Mouse (Mus musculus) heart, embryonic 12.5 days (tissue): ENCODE measurements around the gene Mturn. TPM values are rescaled to one million over a fixed set of nuclear protein-coding genes. Genes with fewer than 3 reads are reported as not detected.

Experiments used
- ATAC-seq: fragments of 200-750 bp; cut with Nextera tagmentation; 2 replicates; pipeline ENCODE4 v1.8.0; 2017; ENCODE audit warnings: moderate TSS enrichment, moderate library complexity; ENCODE audit not compliant: insufficient number of reproducible peaks, low FRiP score
- H3K27ac ChIP-seq: fragments of 300-500 bp; sonication (generic); 2 replicates; pipeline ENCODE4 v1.5.1; 2016; ENCODE audit warnings: mild to moderate bottlenecking, moderate library complexity; ENCODE audit not compliant: poor library complexity, severe bottlenecking
- H3K27me3 ChIP-seq: fragments of 300-500 bp; sonication (generic); replicated peaks from 2 replicates; pipeline ENCODE4 v1.6.1; 2016; ENCODE audit warnings: mild to moderate bottlenecking, moderate library complexity
- H3K36me3 ChIP-seq: fragments of 300-500 bp; sonication (generic); 2 replicates; pipeline ENCODE4 v1.6.1; 2016; ENCODE audit warnings: mild to moderate bottlenecking, moderate library complexity
- H3K4me1 ChIP-seq: fragments of 300-500 bp; sonication (generic); replicated peaks from 2 replicates; pipeline ENCODE4 v1.6.1; 2016; ENCODE audit warnings: mild to moderate bottlenecking
- H3K4me2 ChIP-seq: fragments of 300-500 bp; sonication (generic); 2 replicates; pipeline ENCODE4 v1.6.1; 2016; ENCODE audit warnings: mild to moderate bottlenecking, moderate library complexity
- H3K4me3 ChIP-seq: fragments of 300-500 bp; sonication (generic); 2 replicates; pipeline ENCODE4 v1.5.1; 2016; ENCODE audit warnings: mild to moderate bottlenecking
- H3K9ac ChIP-seq: fragments of 300-500 bp; sonication (generic); 2 replicates; pipeline ENCODE4 v1.6.1; 2016; ENCODE audit warnings: mild to moderate bottlenecking, moderate library complexity
- H3K9me3 ChIP-seq: fragments of 300-500 bp; sonication (generic); replicated peaks from 2 replicates; pipeline ENCODE4 v1.6.1; 2016; ENCODE audit warnings: mild to moderate bottlenecking, moderate library complexity
- WGBS: fragments of 180-500 bp; shearing (Covaris S2); methylation state at CpG from one replicate; pipeline ENCODE4 v1.1.7; 2016; 5-methylcytosine and 5-hydroxymethylcytosine counted together
- polyA plus RNA-seq: library from polyadenylated mRNA; unstranded; fragments of >200 nt; fragmentation: Nextera tagmentation; extraction: Ambion mirVana; gene quantifications from 2 replicates; pipeline ENCODE4 v1.2.1, GENCODE M21; 2016

The Mturn gene
- polyA plus RNA-seq, 1 experiment from 2014 or later = 6.2 TPM

DNA sequence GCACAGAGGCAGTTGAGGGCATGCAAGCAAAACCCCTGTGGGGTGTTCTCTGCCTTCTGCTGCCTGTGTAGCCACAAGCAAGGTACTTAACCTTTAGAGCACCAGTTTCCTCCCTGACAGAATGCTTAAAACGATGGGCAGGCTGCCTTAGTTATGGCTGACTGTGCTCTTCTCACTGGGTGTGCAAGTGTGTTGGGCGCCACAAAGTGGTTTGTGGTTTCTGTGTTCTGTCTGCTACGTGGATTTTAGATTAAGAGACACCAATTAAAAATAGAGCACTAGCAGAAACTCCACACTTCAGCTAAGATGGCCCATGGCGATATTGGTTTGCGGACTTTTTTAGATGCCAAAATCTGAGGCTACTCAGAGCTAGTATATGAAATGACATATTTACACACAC, 3.7 kb downstream of the Mturn start:
- WGBS = 74% methylated on average over 5 of the region's 5 CpGs
- H3K36me3 ChIP-seq = no peaks in the 10 kb centered on the region
- H3K9me3 ChIP-seq = no peaks in the 10 kb centered on the region
- H3K9ac ChIP-seq = no peak overlapping the region
- H3K4me2 ChIP-seq = no peak overlapping the region
- H3K4me3 ChIP-seq = no peak overlapping the region
- no peak overlapping the region for H3K27ac ChIP-seq
- ATAC-seq = no peak
- peaks cover 45% of the 10 kb centered on the region for H3K27me3 ChIP-seq
- H3K4me1 ChIP-seq = peaks cover 22% of the 10 kb centered on the region

DNA sequence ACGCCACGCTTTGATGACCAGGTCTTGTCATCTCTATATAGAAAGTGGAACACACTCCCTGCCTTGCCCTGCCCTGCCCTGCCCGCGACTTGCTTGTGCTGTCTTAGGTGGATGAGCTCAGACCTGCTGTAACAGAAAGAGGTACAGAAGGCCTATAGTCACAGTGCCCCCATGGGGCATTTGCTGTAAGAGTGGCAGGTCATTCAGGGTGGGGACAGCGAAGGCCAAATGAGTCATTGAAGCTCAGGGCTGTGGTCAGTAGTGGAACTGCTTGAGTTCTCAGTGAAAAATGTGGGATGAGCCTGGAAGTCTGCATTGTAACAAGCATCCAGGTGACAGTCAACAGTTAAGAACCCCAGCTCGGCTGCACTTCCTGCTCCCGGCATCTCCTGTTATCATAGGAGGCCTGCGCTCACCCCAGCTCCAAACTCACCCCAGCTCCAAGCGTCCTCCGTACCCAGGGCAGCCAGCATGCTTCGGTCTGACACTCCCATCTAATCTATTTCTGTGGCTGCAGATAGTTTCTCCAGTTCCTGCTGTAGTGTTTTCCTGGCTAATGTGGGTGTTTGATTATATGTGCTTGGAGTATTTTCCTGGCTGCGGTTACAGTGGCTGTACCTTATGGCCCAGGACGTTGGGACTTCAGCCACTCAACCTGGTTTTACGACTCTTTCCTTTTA, 4.4 kb downstream of the Mturn start:
- Histone ChIP-seq H3K9me3 (no peaks in the 10 kb centered on the region), H3K9ac (no peak overlapping the region), H3K4me3 (no peak overlapping the region), H3K36me3 (no peaks in the 10 kb centered on the region), H3K27ac (no peak overlapping the region), H3K27me3 (peaks cover 40% of the 10 kb centered on the region), H3K4me1 (peaks cover 22% of the 10 kb centered on the region), H3K4me2 (0 out of 2 replicates have a peak overlapping the region, but pooled peaks have one; percentile 1)
- ATAC-seq = no peak
- 45% methylated on average over 14 of the region's 14 CpGs for WGBS

- Histone ChIP-seq H3K4me2 (no peak overlapping the region), H3K9me3 (no peaks in the 10 kb centered on the region), H3K36me3 (no peaks in the 10 kb centered on the region), H3K27me3 (peaks cover 40% of the 10 kb centered on the region), H3K27ac (no peak overlapping the region), H3K4me1 (peaks cover 26% of the 10 kb centered on the region), H3K9ac (no peak overlapping the region), H3K4me3 (no peak overlapping the region)
- ATAC-seq = no peak
- 85% methylated on average over 21 of the region's 21 CpGs for WGBS
Measured at GRCm38 (mm10) chr6:54686946-54687737, 5.7 kb downstream of the Mturn start.

DNA sequence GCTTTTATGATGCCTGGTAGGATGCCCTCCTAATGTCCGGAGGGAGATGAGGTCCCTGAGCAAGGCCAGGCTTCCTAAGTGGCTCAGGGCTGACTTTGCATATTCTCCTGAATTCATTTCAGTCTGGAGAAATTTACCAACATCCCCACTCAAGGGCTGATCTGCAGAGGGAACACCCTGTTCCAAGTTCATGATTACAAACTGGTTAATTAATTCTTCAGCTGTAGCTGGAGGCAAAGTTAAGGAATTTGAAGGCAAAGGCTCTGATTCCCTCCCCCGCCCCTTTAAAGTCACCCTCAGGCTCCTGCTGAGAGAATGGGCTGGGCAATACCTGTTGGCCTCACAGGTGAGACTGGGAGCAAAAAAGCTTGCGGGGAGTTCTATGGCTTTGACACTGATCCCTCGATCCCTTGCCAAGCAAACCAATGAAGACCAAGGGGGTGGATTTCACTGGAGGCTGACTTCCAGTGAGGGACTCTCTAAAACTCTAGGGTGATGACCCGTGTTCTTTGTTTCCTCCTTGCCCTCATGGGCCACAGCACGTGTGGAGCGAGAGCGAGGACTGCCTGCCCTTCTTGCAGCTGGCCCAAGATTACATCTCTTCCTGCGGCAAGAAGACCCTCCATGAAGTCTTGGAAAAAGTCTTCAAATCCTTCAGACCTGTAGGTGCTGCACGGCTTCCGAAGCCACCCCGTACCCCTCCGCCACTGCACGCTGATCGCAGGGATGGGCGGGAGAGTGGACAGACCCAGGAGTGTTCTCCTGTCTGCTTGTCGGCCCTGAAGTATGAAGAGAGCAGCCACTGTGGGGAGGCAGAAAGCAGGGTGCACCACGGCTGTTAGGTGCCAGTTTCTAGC, 7.3 kb downstream of the Mturn start:
- H3K4me1 ChIP-seq = peaks cover 22% of the 10 kb centered on the region
- whole genome bisulfite sequencing = 76% methylated on average over 18 of the region's 18 CpGs
- H3K9me3 ChIP-seq = no peaks in the 10 kb centered on the region
- H3K36me3 ChIP-seq = no peaks in the 10 kb centered on the region
- H3K4me3 ChIP-seq = no peak overlapping the region
- no peak overlapping the region for H3K9ac ChIP-seq
- ATAC-seq = no peak
- no peak overlapping the region for H3K27ac ChIP-seq
- no peak overlapping the region for H3K4me2 ChIP-seq
- peaks cover 29% of the 10 kb centered on the region for H3K27me3 ChIP-seq

GRCm38 (mm10) chr6:54689686-54690085, 8.3 kb downstream of the Mturn start:
- no peak overlapping the region for H3K27ac ChIP-seq
- no peaks in the 10 kb centered on the region for H3K9me3 ChIP-seq
- H3K36me3 ChIP-seq = no peaks in the 10 kb centered on the region
- peaks cover 20% of the 10 kb centered on the region for H3K27me3 ChIP-seq
- H3K4me2 ChIP-seq = no peak overlapping the region
- no peak overlapping the region for H3K4me3 ChIP-seq
- H3K4me1 ChIP-seq = peaks cover 21% of the 10 kb centered on the region
- WGBS = 84% methylated on average over 7 of the region's 7 CpGs
- H3K9ac ChIP-seq = no peak overlapping the region
- ATAC-seq = no peak

DNA sequence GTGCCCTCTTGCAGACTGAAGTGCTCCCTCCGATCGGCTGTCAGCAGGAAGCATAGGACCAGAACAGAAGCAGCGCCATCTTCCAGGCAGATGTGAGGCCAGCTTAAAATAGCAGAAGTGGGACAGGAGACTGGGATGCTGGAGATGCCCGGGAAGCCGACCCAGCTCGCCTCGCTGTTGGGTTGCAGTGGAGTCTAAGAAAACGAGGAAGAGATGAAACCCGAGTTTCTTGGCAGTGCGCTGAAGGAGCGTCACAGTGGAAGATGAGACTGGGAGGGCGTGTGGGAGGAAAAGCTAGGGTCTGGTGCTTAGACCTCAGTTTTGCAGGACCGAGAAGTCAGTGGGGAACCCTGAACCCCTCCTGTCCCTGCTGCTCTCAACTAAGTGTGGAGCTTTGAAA, 9.4 kb downstream of the Mturn start:
- no peak overlapping the region for H3K4me2 ChIP-seq
- no peak overlapping the region for H3K27ac ChIP-seq
- 62% methylated on average over 13 of the region's 13 CpGs for WGBS
- no peaks in the 10 kb centered on the region for H3K9me3 ChIP-seq
- no peak for ATAC-seq
- H3K4me3 ChIP-seq = no peak overlapping the region
- H3K27me3 ChIP-seq = peaks cover 20% of the 10 kb centered on the region
- peaks cover 14% of the 10 kb centered on the region; the same call in 1 of the 2 replicates for H3K4me1 ChIP-seq
- no peak overlapping the region for H3K9ac ChIP-seq
- no peaks in the 10 kb centered on the region for H3K36me3 ChIP-seq

- 52% methylated on average over 14 of the region's 14 CpGs for WGBS
- H3K27ac ChIP-seq = no peak overlapping the region
Measured at GRCm38 (mm10) chr6:54691368-54692116, 10.1 kb downstream of the Mturn start.

DNA sequence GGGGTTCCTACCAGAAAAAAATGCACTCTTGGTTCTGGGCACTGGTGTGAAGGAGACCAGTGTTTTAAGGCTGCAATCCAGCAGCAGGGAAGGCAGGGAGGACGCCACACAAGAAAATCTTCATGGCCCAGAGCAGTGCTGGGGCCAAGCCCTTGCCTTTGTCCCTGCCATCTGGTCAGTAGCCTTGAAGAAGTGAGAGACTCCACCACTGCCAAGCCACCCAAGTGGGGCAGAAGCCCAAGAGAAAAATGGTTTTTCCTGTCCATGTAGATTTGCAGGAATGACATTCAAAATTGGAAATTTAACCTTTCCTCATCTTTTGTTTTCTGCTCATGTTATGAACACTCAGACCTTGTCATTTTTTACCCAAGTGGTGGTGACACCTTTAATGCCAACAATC, 10.8 kb downstream of the Mturn start:
- Histone ChIP-seq H3K4me1 (0 out of 2 replicates have a peak, but pooled peaks cover 11% of the 10 kb centered on the region), H3K27ac (no peak overlapping the region), H3K9ac (no peak overlapping the region), H3K27me3 (peaks cover 23% of the 10 kb centered on the region), H3K36me3 (no peaks in the 10 kb centered on the region), H3K4me3 (no peak overlapping the region), H3K4me2 (no peak overlapping the region), H3K9me3 (no peaks in the 10 kb centered on the region)
- 81% methylated on average over 1 of the region's 1 CpGs for WGBS
- no peak for ATAC-seq

More at GRCm38 (mm10) chr6:54691368-54692116, 10.1 kb downstream of the Mturn start:
- H3K4me1 ChIP-seq = 0 out of 2 replicates have a peak, but pooled peaks cover 11% of the 10 kb centered on the region
- no peak overlapping the region for H3K9ac ChIP-seq
- H3K4me2 ChIP-seq = no peak overlapping the region
- H3K4me3 ChIP-seq = no peak overlapping the region
- ATAC-seq = no peak
- H3K27me3 ChIP-seq = peaks cover 20% of the 10 kb centered on the region
- no peaks in the 10 kb centered on the region for H3K9me3 ChIP-seq
- H3K36me3 ChIP-seq = no peaks in the 10 kb centered on the region

DNA sequence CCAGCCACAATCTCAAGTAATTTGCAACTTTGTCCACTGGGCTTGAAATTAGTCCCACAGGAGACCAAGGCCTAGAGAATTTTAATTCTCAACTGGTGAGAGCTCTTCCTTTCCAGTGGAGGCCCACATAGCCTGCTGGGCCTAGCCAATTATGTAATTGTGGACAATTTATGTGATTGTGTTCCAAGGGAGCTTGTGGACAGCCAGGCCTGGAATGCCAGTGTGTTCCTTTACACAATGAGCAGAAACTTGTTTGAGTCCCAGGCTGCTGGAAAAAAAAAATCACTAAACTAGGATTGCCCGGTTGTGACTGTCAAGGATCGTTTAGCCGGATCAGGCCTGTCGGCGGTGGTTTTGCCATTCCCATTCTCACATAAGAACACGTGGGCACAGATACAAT, 11.9 kb downstream of the Mturn start:
- H3K9ac ChIP-seq = no peak overlapping the region
- no peak for ATAC-seq
- peaks cover 13% of the 10 kb centered on the region for H3K27me3 ChIP-seq
- no peaks in the 10 kb centered on the region for H3K36me3 ChIP-seq
- WGBS = 85% methylated on average over 6 of the region's 6 CpGs
- 0 out of 2 replicates have a peak, but pooled peaks cover 4% of the 10 kb centered on the region for H3K9me3 ChIP-seq
- no peak overlapping the region for H3K4me2 ChIP-seq
- H3K4me3 ChIP-seq = no peak overlapping the region
- H3K4me1 ChIP-seq = 0 out of 2 replicates have a peak, but pooled peaks cover 11% of the 10 kb centered on the region
- no peak overlapping the region for H3K27ac ChIP-seq

GRCm38 (mm10) chr6:54698691-54699476, 17.5 kb downstream of the Mturn start:
- H3K4me3 ChIP-seq = peak overlapping the region; percentile 49
- H3K4me1 ChIP-seq = peaks cover 4% of the 10 kb centered on the region
- no peaks in the 10 kb centered on the region for H3K36me3 ChIP-seq
- ATAC-seq = peak; percentile 18; the same call in 1 of the 2 replicates
- H3K9me3 ChIP-seq = 0 out of 2 replicates have a peak, but pooled peaks cover 4% of the 10 kb centered on the region
- WGBS = 6% methylated on average over 24 of the region's 24 CpGs
- H3K4me2 ChIP-seq = peak overlapping the region; percentile 93
- H3K27me3 ChIP-seq = peaks cover 38% of the 10 kb centered on the region
- H3K9ac ChIP-seq = peak overlapping the region; percentile 55
- H3K27ac ChIP-seq = no peak overlapping the region
